Mouse (Mus musculus): ENCODE results near the gene Slc11a2.

GRCm38 (mm10) chr15:100457340-100457739, 32.5 kb upstream of the Slc11a2 start:
- no peak for TF ChIP-seq GATA1 (IDR thresholded peaks at IDR 0.05; ENCODE audit: borderline replicate concordance, low read length)
- no peak for TF ChIP-seq FLI1 (IDR thresholded peaks at IDR 0.05; ENCODE audit: low read length)
